Mouse (Mus musculus): ENCODE measurements around the gene Dcun1d2. TPM values are rescaled to one million over a fixed set of nuclear protein-coding genes. Genes with fewer than 3 reads are reported as not detected.

Dcun1d2 gene
- polyA plus RNA-seq, 1 experiment: 8.7 TPM

DNA sequence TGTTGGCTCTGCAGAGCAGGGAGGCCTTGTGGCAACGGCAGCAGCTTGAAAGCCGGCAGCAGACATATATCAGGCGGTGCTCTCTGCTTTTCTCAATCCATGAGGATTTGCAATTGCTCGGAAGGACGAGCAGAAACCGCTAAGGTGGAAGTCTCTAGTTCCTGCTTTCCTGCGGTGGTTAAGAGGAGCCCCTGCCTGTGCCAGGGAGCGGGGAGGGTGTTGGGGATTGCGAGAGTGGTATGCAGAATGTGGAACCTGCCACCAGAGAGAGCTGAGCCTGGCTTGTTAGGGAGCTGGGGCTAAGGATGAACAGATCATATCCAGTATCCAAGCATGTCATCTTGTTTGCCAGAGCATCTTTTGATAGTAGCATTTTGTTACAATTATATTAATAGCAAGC, 19.0 kb upstream of the Dcun1d2 start:
- Histone ChIP-seq H3K27ac (ENCODE audit: insufficient read depth, low read depth, low read length) (no peak overlapping the region), H3K4me1 (ENCODE audit: control insufficient read depth, insufficient read depth, insufficient read length, low read length) (no peaks in the 10 kb centered on the region; the same call in 1 of the 2 replicates), H3K27me3 (ENCODE audit: control insufficient read depth, insufficient read depth, low read length) (no peaks in the 10 kb centered on the region), H3K36me3 (ENCODE audit: control insufficient read depth, insufficient read depth, low read length) (peaks cover 18% of the 10 kb centered on the region), H3K4me3 (ENCODE audit: low read depth, low read length) (no peak overlapping the region)
- TF ChIP-seq CTCF (IDR thresholded peaks at IDR 0.05; ENCODE audit: extremely low read depth, insufficient read length, insufficient replicate concordance, low read depth, low read length) (no peak), POLR2A (IDR thresholded peaks at IDR 0.05; ENCODE audit: low read depth, low read length) (no peak)
- 90% methylated on average over 9 of the region's 9 CpGs for WGBS

GRCm38 (mm10) chr8:13306309-13306909, 18.5 kb upstream of the Dcun1d2 start:
- H3K36me3 ChIP-seq (ENCODE audit: control insufficient read depth, insufficient read depth, low read length): peaks cover 18% of the 10 kb centered on the region

GRCm38 (mm10) chr8:13305884-13306283, 18.0 kb upstream of the Dcun1d2 start:
- no peaks in the 10 kb centered on the region for H3K27me3 ChIP-seq (ENCODE audit: control insufficient read depth, insufficient read depth, low read length)
- 96% methylated on average over 4 of the region's 4 CpGs for WGBS
- no peak overlapping the region for H3K27ac ChIP-seq (ENCODE audit: insufficient read depth, low read depth, low read length)
- no peaks in the 10 kb centered on the region; the same call in 1 of the 2 replicates for H3K4me1 ChIP-seq (ENCODE audit: control insufficient read depth, insufficient read depth, insufficient read length, low read length)
- TF ChIP-seq CTCF (IDR thresholded peaks at IDR 0.05; ENCODE audit: extremely low read depth, insufficient read length, insufficient replicate concordance, low read depth, low read length) (no peak), POLR2A (IDR thresholded peaks at IDR 0.05; ENCODE audit: low read depth, low read length) (no peak)
- H3K36me3 ChIP-seq (ENCODE audit: control insufficient read depth, insufficient read depth, low read length): peaks cover 18% of the 10 kb centered on the region
- no peak overlapping the region for H3K4me3 ChIP-seq (ENCODE audit: low read depth, low read length)

More at GRCm38 (mm10) chr8:13306309-13306909, 18.5 kb upstream of the Dcun1d2 start:
- TF ChIP-seq CTCF (IDR thresholded peaks at IDR 0.05; ENCODE audit: extremely low read depth, insufficient read length, insufficient replicate concordance, low read depth, low read length) (no peak), POLR2A (IDR thresholded peaks at IDR 0.05; ENCODE audit: low read depth, low read length) (no peak)
- H3K27me3 ChIP-seq (ENCODE audit: control insufficient read depth, insufficient read depth, low read length): no peaks in the 10 kb centered on the region
- no peaks in the 10 kb centered on the region; the same call in 1 of the 2 replicates for H3K4me1 ChIP-seq (ENCODE audit: control insufficient read depth, insufficient read depth, insufficient read length, low read length)
- 52% methylated on average over 7 of the region's 7 CpGs for WGBS
- H3K27ac ChIP-seq (ENCODE audit: insufficient read depth, low read depth, low read length): no peak overlapping the region
- H3K4me3 ChIP-seq (ENCODE audit: low read depth, low read length): no peak overlapping the region

- Histone ChIP-seq H3K27ac (ENCODE audit: insufficient read depth, low read depth, low read length) (no peak overlapping the region), H3K36me3 (ENCODE audit: control insufficient read depth, insufficient read depth, low read length) (peaks cover 20% of the 10 kb centered on the region), H3K27me3 (ENCODE audit: control insufficient read depth, insufficient read depth, low read length) (no peaks in the 10 kb centered on the region), H3K4me1 (ENCODE audit: control insufficient read depth, insufficient read depth, insufficient read length, low read length) (no peaks in the 10 kb centered on the region; the same call in 1 of the 2 replicates), H3K4me3 (ENCODE audit: low read depth, low read length) (no peak overlapping the region)
- 93% methylated on average over 6 of the region's 6 CpGs for WGBS
- TF ChIP-seq POLR2A (IDR thresholded peaks at IDR 0.05; ENCODE audit: low read depth, low read length) (no peak), CTCF (IDR thresholded peaks at IDR 0.05; ENCODE audit: extremely low read depth, insufficient read length, insufficient replicate concordance, low read depth, low read length) (no peak)
These were observed 17.5 kb upstream of the Dcun1d2 start for GRCm38 (mm10) chr8:13305459-13305858.

DNA sequence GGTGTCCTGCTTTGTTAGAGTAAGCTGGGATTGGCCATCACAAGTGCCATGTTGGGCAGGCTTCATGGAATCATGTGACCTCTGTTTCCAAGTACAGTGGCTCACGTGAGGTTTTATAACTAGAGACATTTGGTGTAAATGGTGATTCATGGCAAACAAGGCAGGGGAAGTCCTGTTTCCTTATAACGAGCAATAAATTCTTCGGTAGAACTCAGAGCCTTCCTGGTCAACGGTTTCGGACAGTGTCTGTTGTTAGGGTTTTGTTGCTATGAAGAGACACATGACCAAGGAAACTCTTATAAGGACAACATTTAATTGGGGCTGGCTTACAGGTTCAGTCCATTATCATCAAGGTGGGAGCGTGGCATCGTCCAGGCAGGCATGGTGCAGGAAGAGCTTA, 13.1 kb upstream of the Dcun1d2 start:
- H3K27ac ChIP-seq (ENCODE audit: insufficient read depth, low read depth, low read length): no peak overlapping the region
- H3K4me3 ChIP-seq (ENCODE audit: low read depth, low read length): no peak overlapping the region
- H3K27me3 ChIP-seq (ENCODE audit: control insufficient read depth, insufficient read depth, low read length): no peaks in the 10 kb centered on the region
- H3K4me1 ChIP-seq (ENCODE audit: control insufficient read depth, insufficient read depth, insufficient read length, low read length): no peaks in the 10 kb centered on the region
- peaks cover 40% of the 10 kb centered on the region for H3K36me3 ChIP-seq (ENCODE audit: control insufficient read depth, insufficient read depth, low read length)
- no peak for TF ChIP-seq CTCF (IDR thresholded peaks at IDR 0.05; ENCODE audit: extremely low read depth, insufficient read length, insufficient replicate concordance, low read depth, low read length)
- TF ChIP-seq POLR2A (IDR thresholded peaks at IDR 0.05; ENCODE audit: low read depth, low read length): no peak
- WGBS: 64% methylated on average over 7 of the region's 7 CpGs

- TF ChIP-seq CTCF (IDR thresholded peaks at IDR 0.05; ENCODE audit: extremely low read depth, insufficient read length, insufficient replicate concordance, low read depth, low read length) (no peak), POLR2A (IDR thresholded peaks at IDR 0.05; ENCODE audit: low read depth, low read length) (no peak)
- Histone ChIP-seq H3K27me3 (ENCODE audit: control insufficient read depth, insufficient read depth, low read length) (no peaks in the 10 kb centered on the region), H3K4me1 (ENCODE audit: control insufficient read depth, insufficient read depth, insufficient read length, low read length) (no peaks in the 10 kb centered on the region), H3K27ac (ENCODE audit: insufficient read depth, low read depth, low read length) (no peak overlapping the region), H3K4me3 (ENCODE audit: low read depth, low read length) (no peak overlapping the region), H3K36me3 (ENCODE audit: control insufficient read depth, insufficient read depth, low read length) (peaks cover 50% of the 10 kb centered on the region)
- 94% methylated on average over 8 of the region's 8 CpGs for WGBS
These were observed 11.6 kb upstream of the Dcun1d2 start for GRCm38 (mm10) chr8:13299571-13299970.

DNA sequence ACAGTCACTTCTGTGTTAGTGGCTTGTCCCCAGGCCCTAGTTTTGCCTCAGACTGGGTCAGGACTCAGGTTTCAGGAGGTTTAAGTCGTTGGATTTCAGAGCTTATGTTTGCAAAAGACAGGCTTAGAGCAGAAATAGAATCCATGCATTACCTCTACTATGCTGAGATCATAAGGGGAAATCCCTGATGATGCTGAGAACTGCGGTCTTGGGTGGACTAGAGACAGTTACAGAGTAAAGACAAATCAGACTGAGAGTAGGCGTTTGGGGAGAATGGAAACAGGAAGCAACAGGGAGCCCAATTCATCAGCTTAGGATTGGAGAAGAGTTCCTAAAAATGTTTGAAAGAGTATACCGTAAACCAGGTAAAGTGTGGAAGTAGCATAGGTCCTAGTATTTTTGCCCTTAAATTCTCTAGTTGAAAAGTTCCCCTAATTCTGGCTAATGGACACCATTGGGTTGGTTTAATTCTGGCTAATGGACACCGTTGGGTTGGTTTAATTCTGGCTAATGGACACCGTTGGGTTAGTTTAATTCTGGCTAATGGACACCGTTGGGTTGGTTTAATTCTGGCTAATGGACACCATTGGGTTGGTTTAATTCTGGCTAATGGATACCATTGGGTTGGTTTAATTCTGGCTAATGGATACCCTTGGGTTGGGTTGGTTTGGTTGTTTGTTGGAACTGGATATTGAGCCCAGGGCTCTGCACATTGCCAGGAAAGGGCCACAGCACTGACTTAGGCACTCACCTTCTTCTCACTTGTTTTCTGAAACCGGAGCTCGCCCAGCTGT, 5.9 kb upstream of the Dcun1d2 start:
- no peak overlapping the region for H3K4me3 ChIP-seq (ENCODE audit: low read depth, low read length)
- WGBS: 91% methylated on average over 9 of the region's 9 CpGs
- no peak overlapping the region for H3K27ac ChIP-seq (ENCODE audit: insufficient read depth, low read depth, low read length)
- H3K27me3 ChIP-seq (ENCODE audit: control insufficient read depth, insufficient read depth, low read length): no peaks in the 10 kb centered on the region
- peaks cover 42% of the 10 kb centered on the region for H3K36me3 ChIP-seq (ENCODE audit: control insufficient read depth, insufficient read depth, low read length)
- H3K4me1 ChIP-seq (ENCODE audit: control insufficient read depth, insufficient read depth, insufficient read length, low read length): no peaks in the 10 kb centered on the region
- TF ChIP-seq CTCF (IDR thresholded peaks at IDR 0.05; ENCODE audit: extremely low read depth, insufficient read length, insufficient replicate concordance, low read depth, low read length): no peak
